Mouse (Mus musculus) testis, adult 2 months (tissue): ENCODE measurements at regions not wholly inside any gene's neighbourhood (a gene's known extent, or its start where the extent isn't known, plus 50 kb on each side); places are given as distances from the start of the nearest gene placed in this dataset.

Source experiments
- H3K27ac ChIP-seq: fragments of 200-500 bp; 2 replicates; pipeline ENCODE4 v1.5.1; 2012; ENCODE audit warnings: low read depth, low read length; ENCODE audit not compliant: control insufficient read depth, insufficient read depth
- H3K27me3 ChIP-seq: fragments of 200-500 bp; 2 replicates; pipeline ENCODE4 v1.6.1; 2012; ENCODE audit warnings: mild to moderate bottlenecking, low read length, moderate library complexity; ENCODE audit not compliant: control insufficient read depth, insufficient read depth
- H3K36me3 ChIP-seq: fragments of 200-500 bp; 2 replicates; pipeline ENCODE4 v1.6.1; 2012; ENCODE audit warnings: mild to moderate bottlenecking, low read length; ENCODE audit not compliant: control insufficient read depth, insufficient read depth
- H3K4me1 ChIP-seq: fragments of 200-500 bp; 2 replicates; pipeline ENCODE4 v1.6.1; 2012; ENCODE audit warnings: low read length; ENCODE audit not compliant: control insufficient read depth, insufficient read depth
- H3K4me3 ChIP-seq: fragments of 200-500 bp; 2 replicates; pipeline ENCODE4 v1.5.1; 2012; ENCODE audit warnings: low read depth, mild to moderate bottlenecking, low read length, moderate library complexity, mixed read lengths; ENCODE audit not compliant: control insufficient read depth
- CTCF ChIP-seq: fragments of 200-500 bp; IDR thresholded peaks from 2 replicates; pipeline ENCODE4 v1.5.1; 2012; ENCODE audit warnings: low read depth, mild to moderate bottlenecking, inconsistent platforms, low read length, moderate library complexity; ENCODE audit not compliant: control insufficient read depth, insufficient read depth, insufficient replicate concordance
- POLR2A ChIP-seq: fragments of 200-500 bp; IDR thresholded peaks from 2 replicates; pipeline ENCODE4 v1.6.1; 2012; ENCODE audit warnings: low read depth, mild to moderate bottlenecking, inconsistent platforms, low read length, moderate library complexity; ENCODE audit not compliant: control insufficient read depth

DNA sequence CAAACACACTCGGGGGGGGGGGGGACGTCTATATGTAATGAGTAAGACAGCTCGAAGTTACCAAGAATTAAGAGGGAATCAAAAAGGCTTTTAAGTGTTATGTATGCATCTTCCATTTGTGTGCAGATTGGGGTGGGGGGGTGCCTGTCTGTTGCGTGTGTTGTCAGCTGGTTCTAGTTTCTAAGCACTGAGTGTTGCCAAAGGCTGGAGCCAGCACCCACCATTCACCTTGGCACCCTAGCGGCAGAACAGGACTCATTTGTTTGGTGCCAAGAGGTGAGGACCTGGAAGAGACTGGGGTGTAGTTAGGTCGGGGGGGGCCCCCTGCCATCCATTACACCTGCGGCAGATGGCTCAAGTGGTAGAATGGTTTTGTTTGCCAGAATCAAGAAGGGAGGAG is 218.4 kb downstream of the Mef2c start:
- no peak overlapping the region for H3K4me3 ChIP-seq
- TF ChIP-seq POLR2A (no peak), CTCF (no peak)
- H3K36me3 ChIP-seq = no peaks in the 10 kb centered on the region
- peaks cover 7% of the 10 kb centered on the region for H3K4me1 ChIP-seq
- no peak overlapping the region for H3K27ac ChIP-seq
- peaks cover 14% of the 10 kb centered on the region for H3K27me3 ChIP-seq

DNA sequence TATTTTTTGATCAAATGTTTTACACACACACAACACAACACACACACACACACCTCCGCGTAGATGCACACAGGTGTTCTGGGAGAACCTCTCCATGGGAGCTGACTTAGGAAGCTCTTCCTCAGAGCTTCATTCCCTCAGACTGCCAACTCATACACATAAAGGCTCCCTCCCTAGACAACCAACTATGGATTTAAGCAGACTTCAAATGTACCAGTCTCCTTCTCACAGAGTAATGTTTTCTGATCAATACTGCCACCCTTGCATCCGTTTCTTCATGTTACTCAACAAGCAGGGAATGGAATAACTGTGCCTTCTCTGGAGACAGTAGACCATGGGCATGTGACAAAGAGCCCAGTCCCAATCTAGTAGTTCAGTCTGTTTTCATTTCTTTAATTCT is 219.0 kb downstream of the Mef2c start:
- Histone ChIP-seq H3K27ac (no peak overlapping the region), H3K4me3 (no peak overlapping the region), H3K36me3 (no peaks in the 10 kb centered on the region), H3K4me1 (peaks cover 7% of the 10 kb centered on the region), H3K27me3 (peaks cover 14% of the 10 kb centered on the region)
- TF ChIP-seq POLR2A (no peak), CTCF (no peak)

DNA sequence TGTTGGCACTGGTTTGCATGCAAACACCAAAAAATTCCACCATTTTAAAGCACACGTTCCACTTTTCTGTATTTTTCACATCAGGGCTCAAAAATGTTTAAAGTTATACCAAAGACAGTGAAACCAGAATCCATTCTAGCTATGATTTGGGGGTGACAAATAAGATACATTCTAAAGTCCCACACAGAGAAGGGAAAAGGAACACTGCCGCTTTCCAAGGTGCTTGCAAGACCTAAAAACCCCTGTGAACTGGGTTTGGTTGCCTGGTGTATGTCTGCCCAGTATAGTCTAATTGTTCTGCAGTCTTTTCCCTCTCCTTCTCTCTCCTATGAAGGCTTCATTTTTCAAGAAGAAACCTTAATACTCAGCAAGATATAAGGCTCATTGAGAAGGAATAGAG is 219.6 kb downstream of the Mef2c start:
- Histone ChIP-seq H3K4me1 (peaks cover 7% of the 10 kb centered on the region), H3K4me3 (no peak overlapping the region), H3K36me3 (no peaks in the 10 kb centered on the region), H3K27ac (no peak overlapping the region), H3K27me3 (peaks cover 14% of the 10 kb centered on the region)
- TF ChIP-seq POLR2A (no peak), CTCF (no peak)

DNA sequence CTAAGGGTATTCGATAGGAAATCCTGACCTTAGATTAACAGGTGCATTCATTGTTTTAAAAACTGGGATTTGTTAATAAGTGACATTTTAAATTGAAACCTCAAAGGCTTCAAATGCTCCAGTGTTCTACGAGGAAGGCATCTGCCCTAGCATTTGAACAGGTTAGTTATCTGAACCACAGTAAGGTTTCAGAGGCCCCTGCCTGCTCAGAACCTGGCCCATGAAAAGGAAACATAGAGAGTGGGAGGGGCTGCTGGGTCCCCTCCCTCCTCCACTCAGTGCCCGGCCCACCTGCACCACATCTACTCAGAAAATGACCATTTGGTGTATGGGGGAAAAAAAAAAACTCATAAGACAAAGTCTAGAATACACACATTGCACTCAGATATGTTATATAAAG is 220.4 kb downstream of the Mef2c start:
- Histone ChIP-seq H3K27me3 (peaks cover 14% of the 10 kb centered on the region), H3K4me1 (peaks cover 7% of the 10 kb centered on the region), H3K27ac (no peak overlapping the region), H3K36me3 (no peaks in the 10 kb centered on the region), H3K4me3 (no peak overlapping the region)
- TF ChIP-seq POLR2A = no peak
- TF ChIP-seq CTCF = no peak

DNA sequence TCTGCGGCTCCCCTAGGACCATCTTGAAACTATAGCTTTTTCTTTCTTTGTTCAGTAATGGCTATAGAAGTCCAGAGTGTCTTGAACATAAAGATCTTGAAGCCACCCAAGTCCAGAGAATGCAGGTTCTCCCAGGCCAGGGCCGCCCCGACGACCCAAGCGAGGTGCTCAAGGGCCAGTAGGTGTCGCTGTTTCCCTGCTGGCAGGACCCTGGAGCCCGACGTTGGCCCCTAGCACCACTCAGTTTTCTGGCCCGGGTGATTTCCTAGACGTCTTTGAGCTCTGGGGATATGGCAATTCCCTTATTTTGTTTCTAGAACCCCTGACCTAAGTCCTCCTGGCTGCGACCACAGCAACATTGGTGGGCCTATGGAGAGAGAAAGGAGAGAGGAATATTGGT is 221.2 kb downstream of the Mef2c start:
- Histone ChIP-seq H3K36me3 (no peaks in the 10 kb centered on the region), H3K4me1 (peaks cover 10% of the 10 kb centered on the region), H3K27ac (no peak overlapping the region), H3K4me3 (no peak overlapping the region), H3K27me3 (peaks cover 14% of the 10 kb centered on the region)
- peak; percentile 82; the same call in 1 of the 2 replicates for TF ChIP-seq CTCF
- no peak for TF ChIP-seq POLR2A

DNA sequence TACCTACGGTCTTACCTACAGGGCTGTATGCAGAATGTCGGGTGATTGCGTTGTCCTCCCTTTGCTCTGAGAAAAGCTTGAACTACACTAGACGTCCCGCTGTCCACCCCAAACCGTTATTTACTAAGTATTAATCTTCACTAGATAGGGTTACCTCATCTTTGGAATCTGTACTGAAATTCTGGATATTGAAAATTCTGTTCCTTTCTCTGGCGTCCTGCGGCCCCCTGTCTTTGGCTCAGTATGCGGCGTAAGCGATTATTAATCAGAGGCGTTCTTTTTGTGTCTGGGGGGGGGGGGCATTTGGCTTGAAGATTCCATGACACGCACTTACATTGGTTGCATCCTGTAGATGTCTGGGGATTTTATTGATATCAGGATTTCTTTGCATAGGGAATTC is 222.0 kb downstream of the Mef2c start:
- TF ChIP-seq CTCF = no peak
- TF ChIP-seq POLR2A = no peak
- peaks cover 13% of the 10 kb centered on the region for H3K27me3 ChIP-seq
- H3K4me3 ChIP-seq = no peak overlapping the region
- H3K36me3 ChIP-seq = no peaks in the 10 kb centered on the region
- peaks cover 15% of the 10 kb centered on the region for H3K4me1 ChIP-seq
- no peak overlapping the region for H3K27ac ChIP-seq

DNA sequence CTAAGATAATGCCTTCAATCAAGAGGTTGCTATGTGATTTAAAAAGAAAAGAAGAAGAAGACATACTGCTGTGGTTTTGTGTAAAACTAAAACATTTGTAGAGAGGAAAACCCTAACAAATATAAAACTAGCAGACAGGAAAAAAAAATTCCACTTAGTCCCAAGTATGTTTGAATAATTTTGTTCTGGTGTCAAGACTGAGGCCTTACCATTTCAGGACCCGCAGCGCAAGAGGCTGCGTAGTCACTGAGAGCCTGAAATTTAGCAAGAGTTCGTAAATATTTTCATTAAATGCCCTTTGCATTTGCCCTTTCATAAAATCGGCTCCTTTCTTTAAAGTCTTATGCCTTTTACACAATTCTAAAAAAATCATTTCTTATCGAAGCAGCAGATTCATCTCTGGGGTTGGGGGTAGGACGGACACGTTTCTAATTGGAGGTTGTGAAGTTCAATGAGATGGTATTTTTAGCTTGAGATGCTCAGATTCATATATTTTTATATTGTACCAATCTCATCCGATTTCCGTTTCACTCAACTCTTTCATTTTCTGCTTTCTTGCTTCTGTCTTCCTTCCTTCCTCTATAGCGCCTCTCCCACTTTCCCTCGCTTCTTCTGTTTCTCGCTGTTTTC is 222.6 kb downstream of the Mef2c start:
- H3K4me3 ChIP-seq = no peak overlapping the region
- TF ChIP-seq CTCF (no peak), POLR2A (no peak)
- H3K27ac ChIP-seq = no peak overlapping the region
- no peaks in the 10 kb centered on the region for H3K36me3 ChIP-seq
- peaks cover 13% of the 10 kb centered on the region for H3K27me3 ChIP-seq
- H3K4me1 ChIP-seq = peaks cover 17% of the 10 kb centered on the region
